Mouse (Mus musculus) G1E (cell line): ENCODE results near the gene Flywch1.

Experiments
- CTCF ChIP-seq: IDR thresholded peaks from 2 replicates; pipeline ENCODE4 v1.5.1; 2012; ENCODE audit warnings: low read depth, low read length, inconsistent platforms, mixed read lengths
- GATA1 ChIP-seq: IDR thresholded peaks from 2 replicates; pipeline ENCODE4 v1.6.1; 2012; ENCODE audit warnings: borderline replicate concordance, low read length, inconsistent platforms, mixed read lengths
- GATA2 ChIP-seq: IDR thresholded peaks from 2 replicates; pipeline ENCODE4 v1.6.1; 2012; ENCODE audit warnings: low read depth, low read length, inconsistent platforms, borderline replicate concordance
- POLR2AphosphoS5 ChIP-seq: IDR thresholded peaks from 2 replicates; pipeline ENCODE4 v1.6.1; 2012; ENCODE audit warnings: low read depth, low read length, inconsistent platforms; ENCODE audit not compliant: insufficient replicate concordance
- TAL1 ChIP-seq: conservative IDR thresholded peaks from 2 replicates; pipeline ENCODE4 v1.6.1; 2012; ENCODE audit warnings: low read depth, low read length, inconsistent platforms, mixed read lengths

DNA sequence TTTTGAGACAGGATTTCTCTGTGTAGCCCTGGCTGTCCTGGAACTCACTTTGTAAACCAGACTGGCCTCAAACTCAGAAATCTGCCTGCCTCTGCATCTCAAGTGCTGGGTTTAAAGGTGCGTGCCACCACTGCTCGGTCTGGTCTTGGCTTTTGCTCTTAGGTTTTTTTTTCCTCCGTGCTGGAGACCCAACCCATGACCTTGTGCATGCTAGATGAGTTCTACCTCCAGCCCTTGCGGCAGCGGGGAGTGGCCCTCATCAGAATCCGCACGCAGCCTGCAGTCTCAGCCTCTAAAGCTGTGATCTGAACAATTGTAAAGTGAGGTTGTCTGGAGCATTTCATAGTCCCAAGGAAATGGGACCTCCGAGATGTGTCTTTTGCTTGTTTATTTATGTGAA lies 23.9 kb upstream of the Flywch1 start:
- no peak for TF ChIP-seq CTCF
- TF ChIP-seq GATA1, result no peak
- TF ChIP-seq TAL1, result no peak
- TF ChIP-seq POLR2AphosphoS5, result no peak
- no peak for TF ChIP-seq GATA2
